Mouse (Mus musculus): ENCODE measurements around the gene Trim28. TPM values are rescaled to one million over a fixed set of nuclear protein-coding genes. Genes with fewer than 3 reads are reported as not detected.

The Trim28 gene
- total and polyA plus RNA-seq, 3 experiments = 500 to 891 (median 516) TPM

- Histone ChIP-seq H3K9me3 (replicated peaks; ENCODE audit: low read length) (no peaks in the 10 kb centered on the region), H3K36me3 (replicated peaks in 1 of 2; ENCODE audit: control insufficient read depth in 1 of 2, insufficient read depth in 1 of 2, low read length in 1 of 2) (peaks cover 51 to 61% of the 10 kb centered on the region in 2 experiments), H3K4me1 (ENCODE audit: control insufficient read depth in 1 of 2, insufficient read depth in 2 of 2) (peaks cover 20 to 60% of the 10 kb centered on the region in 2 experiments), H3K79me2 (replicated peaks; ENCODE audit: control insufficient read depth, extremely low read depth, insufficient read depth, poor library complexity, severe bottlenecking) (peaks cover 22% of the 10 kb centered on the region), H3K4me3 (replicated peaks in 1 of 3; ENCODE audit: low read depth in 2 of 3, low read length in 2 of 3, poor library complexity in 1 of 3) (peak within 1 kb of the TSS; percentile 65 to 89 (median 73)), H3K9ac (ENCODE audit: insufficient read depth, low read depth) (peak within 1 kb of the TSS; percentile 77), H3K4me2 (ENCODE audit: insufficient read depth, low read depth, poor library complexity, severe bottlenecking) (peak within 1 kb of the TSS; percentile 52), H3K27ac (ENCODE audit: insufficient read depth, low read depth) (peak within 1 kb of the TSS; percentile 93), H3K27me3 (replicated peaks) (no peaks in the 10 kb centered on the region)
- in situ Hi-C loops (cut with MboI; ENCODE audit: low pct_ligation_motif_present, low pct_unique_long_range_greater_than_20kb, low sequenced_read_pairs) (no loop called here), dilution Hi-C loops (cut with MboI; ENCODE audit: extremely low pct_ligation_motif_present, extremely low pct_unique_long_range_greater_than_20kb, low sequenced_read_pairs) (no loop called here)
- peak; percentile 98 for DNase-seq (ENCODE audit: extremely low read depth)
- TF ChIP-seq ZC3H11A (IDR thresholded peaks at IDR 0.05; ENCODE audit: low read depth, low read length) = no peak
- TF ChIP-seq NELFE (IDR thresholded peaks at IDR 0.05; ENCODE audit: low read depth, low read length) = peak; percentile 84
- TF ChIP-seq POLR2A (IDR thresholded peaks at IDR 0.05; ENCODE audit: low read depth, low read length) = peak; percentile 86
- TF ChIP-seq TCF12 (IDR thresholded peaks at IDR 0.05; ENCODE audit: low read depth, low read length) = peak; percentile 45; the same call in 1 of the 2 replicates
- no peak for TF ChIP-seq E2F4 (IDR thresholded peaks at IDR 0.05; ENCODE audit: insufficient replicate concordance, low read depth, low read length)
- peak; percentile 49; the same call in 1 of the 2 replicates for TF ChIP-seq TBP (conservative IDR thresholded peaks at IDR 0.05; ENCODE audit: low read depth, low read length)
- peak; percentile 91 for TF ChIP-seq ZMIZ1 (IDR thresholded peaks at IDR 0.05; ENCODE audit: low read depth, low read length)
- peak; percentile 91 for TF ChIP-seq CHD2 (IDR thresholded peaks at IDR 0.05; ENCODE audit: low read length)
- TF ChIP-seq MAZ (IDR thresholded peaks at IDR 0.05; ENCODE audit: low read depth, low read length) = peak; percentile 72
- TF ChIP-seq BHLHE40 (IDR thresholded peaks at IDR 0.05; ENCODE audit: low read depth, low read length) = peak; percentile 37
- TF ChIP-seq ZKSCAN1 (IDR thresholded peaks at IDR 0.05; ENCODE audit: borderline replicate concordance, low read depth, low read length) = no peak; the same call in 1 of the 2 replicates
- TF ChIP-seq ZNF384 (IDR thresholded peaks at IDR 0.05; ENCODE audit: low read depth, low read length) = no peak
- TF ChIP-seq JUND (conservative IDR thresholded peaks at IDR 0.05; ENCODE audit: low read depth, low read length) = no peak
- peak; percentile 74; the same call in 1 of the 2 replicates for TF ChIP-seq CHD1 (IDR thresholded peaks at IDR 0.05; ENCODE audit: low read depth, low read length)
- TF ChIP-seq ELF1 (IDR thresholded peaks at IDR 0.05; ENCODE audit: low read depth, low read length) = peak; percentile 99
- no peak for TF ChIP-seq USF1 (IDR thresholded peaks at IDR 0.05; ENCODE audit: low read depth, low read length)
- peak; percentile 88 for TF ChIP-seq SIN3A (IDR thresholded peaks at IDR 0.05; ENCODE audit: low read length)
- TF ChIP-seq KAT2A (IDR thresholded peaks at IDR 0.05; ENCODE audit: insufficient replicate concordance, low read length) = peak; percentile 77; the same call in 1 of the 2 replicates
- TF ChIP-seq SMC3 (IDR thresholded peaks at IDR 0.05; ENCODE audit: low read depth, low read length) = peak; percentile 9; the same call in 1 of the 2 replicates
- peak; percentile 97 for TF ChIP-seq NRF1 (IDR thresholded peaks at IDR 0.05; ENCODE audit: low read depth, low read length)
- peak; percentile 90 for TF ChIP-seq HCFC1 (IDR thresholded peaks at IDR 0.05; ENCODE audit: low read depth, low read length)
- TF ChIP-seq RCOR1 (conservative IDR thresholded peaks at IDR 0.05; ENCODE audit: low read depth, low read length) = peak; percentile 72; the same call in 1 of the 2 replicates
- peak; percentile 99 for TF ChIP-seq POLR2AphosphoS2 (IDR thresholded peaks at IDR 0.05; ENCODE audit: low read depth, low read length)
- 0 out of 2 replicates have a peak, but pooled peaks have one; percentile 16 for TF ChIP-seq USF2 (conservative IDR thresholded peaks at IDR 0.05; ENCODE audit: low read depth, low read length)
- 0 out of 2 replicates have a peak, but pooled peaks have one; percentile 55 for TF ChIP-seq MAX (IDR thresholded peaks at IDR 0.05; ENCODE audit: low read length)
- no peak for TF ChIP-seq ETS1 (conservative IDR thresholded peaks at IDR 0.05; ENCODE audit: low read depth, low read length)
- TF ChIP-seq GABPA (IDR thresholded peaks at IDR 0.05; ENCODE audit: insufficient replicate concordance, low read depth, low read length) = no peak
- TF ChIP-seq MXI1 (IDR thresholded peaks at IDR 0.05; ENCODE audit: low read depth, low read length) = peak; percentile 76; the same call in 1 of the 2 replicates
- TF ChIP-seq RAD21 (IDR thresholded peaks at IDR 0.05; ENCODE audit: low read depth, low read length) = no peak
- no peak; the same call in 1 of the 2 replicates for TF ChIP-seq UBTF (IDR thresholded peaks at IDR 0.05; ENCODE audit: low read depth, low read length)
- peak; percentile 68 for TF ChIP-seq MEF2A (IDR thresholded peaks at IDR 0.05; ENCODE audit: borderline replicate concordance, low read depth, low read length)
- peak; percentile 16; the same call in 1 of the 2 replicates for TF ChIP-seq EP300 (IDR thresholded peaks at IDR 0.05; ENCODE audit: low read length)
- no peak for TF ChIP-seq JUN (IDR thresholded peaks at IDR 0.05; ENCODE audit: insufficient read depth, low read depth, low read length)
- TF ChIP-seq IRF4 (IDR thresholded peaks at IDR 0.05; ENCODE audit: low read depth, low read length) = peak; percentile 47; the same call in 1 of the 2 replicates
- no peak for TF ChIP-seq MAFK (IDR thresholded peaks at IDR 0.05; ENCODE audit: insufficient replicate concordance, low read length)
- TF ChIP-seq PAX5 (IDR thresholded peaks at IDR 0.05; ENCODE audit: low read length) = no peak
- TF ChIP-seq MYC (IDR thresholded peaks at IDR 0.05; ENCODE audit: low read depth, low read length) = peak; percentile 43; the same call in 1 of the 2 replicates
- TF ChIP-seq CTCF (conservative IDR thresholded peaks at IDR 0.05 in 1 of 2, IDR thresholded peaks at IDR 0.05 in 1 of 2; ENCODE audit: low read depth in 2 of 2, low read length in 2 of 2) = no peak
Measured at GRCm38 (mm10) chr7:13034148-13034977, 35.4 kb downstream of the Trim28 start, which contains the start of gene Chmp2a. Chmp2a (minus strand) TSS chr7:13034807.

All from CH12.LX (cell line).